Mouse (Mus musculus) heart, adult 2 months (tissue): ENCODE measurements around the gene Tfap2a.

Experiments
- CTCF ChIP-seq: fragments of 200-600 bp; IDR thresholded peaks from 2 replicates; pipeline ENCODE4 v1.8.1; 2022; ENCODE audit warnings: antibody characterized with exemption, mild to moderate bottlenecking, moderate library complexity
- POLR2A ChIP-seq: fragments of 200-500 bp; IDR thresholded peaks from 2 replicates; pipeline ENCODE4 v1.6.1; 2011; ENCODE audit warnings: mild to moderate bottlenecking, low read depth, low read length, control low read depth; ENCODE audit not compliant: insufficient read depth

DNA sequence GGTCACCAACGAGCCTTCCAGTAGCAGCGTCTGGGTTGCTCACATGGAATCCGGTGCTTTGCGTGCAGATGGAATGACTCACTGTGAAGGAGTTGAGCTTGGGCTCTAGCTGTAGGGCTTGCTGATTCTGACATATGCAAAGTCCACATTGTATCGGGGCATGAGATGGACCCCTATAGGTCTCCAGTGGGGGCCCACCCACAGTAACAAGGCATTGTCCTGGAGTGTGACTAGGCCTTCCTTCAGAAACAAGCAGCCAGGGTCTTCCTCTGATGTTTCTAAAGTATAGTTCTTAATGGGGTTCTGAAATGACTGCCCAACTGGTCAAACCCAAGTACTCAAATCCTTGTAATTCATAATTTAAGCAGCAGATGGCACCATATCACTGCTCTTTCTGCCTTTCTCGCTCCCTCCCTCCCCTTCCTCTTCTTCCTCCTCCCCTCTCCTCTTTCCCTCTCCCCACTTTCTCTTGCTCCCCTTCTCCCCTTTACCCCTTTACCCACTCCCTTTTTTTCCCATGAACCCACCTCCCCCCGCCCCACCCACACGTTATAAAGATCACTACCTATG, 46.1 kb upstream of the Tfap2a start:
- peak; percentile 81 for TF ChIP-seq CTCF
- TF ChIP-seq POLR2A = no peak
